Mouse (Mus musculus): ENCODE measurements around the gene Gm4763. TPM values are rescaled to one million over a fixed set of nuclear protein-coding genes. Genes with fewer than 3 reads are reported as not detected.
"Not testable (repeated sequence)": the region's sequence is repeated elsewhere in the genome, so short reads cannot be mapped to it uniquely, and the experiment has no call there.

The Gm4763 gene
- total and polyA plus RNA-seq, 2 experiments, result not detected

DNA sequence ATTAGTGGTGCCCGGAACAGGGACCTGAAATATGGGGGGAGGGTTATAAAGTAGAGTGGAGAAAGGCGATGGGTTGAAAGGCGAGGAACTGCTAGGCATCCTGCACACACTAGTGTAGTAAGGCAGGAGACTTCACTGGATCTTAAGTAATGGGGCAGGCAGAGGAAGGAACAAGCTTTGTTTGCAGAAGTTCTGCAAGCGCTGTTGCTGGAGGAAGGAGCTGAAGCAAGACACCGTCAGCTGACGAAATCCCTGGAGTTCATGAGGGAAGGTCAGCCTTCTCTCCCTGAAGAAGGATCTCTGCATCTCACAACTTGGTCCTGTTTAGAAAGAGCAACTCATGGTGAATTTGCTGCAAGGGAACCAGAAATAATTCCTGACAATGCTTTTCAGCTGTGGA lies 11.7 kb downstream of the Gm4763 start:
- H3K36me3 ChIP-seq (ENCODE audit: control insufficient read depth, insufficient read depth, low read length), result no peaks in the 10 kb centered on the region
- no peaks in the 10 kb centered on the region for H3K27me3 ChIP-seq (ENCODE audit: control insufficient read depth, insufficient read depth, low read length)
- peak; percentile 0 for DNase-seq (ENCODE audit: extremely low read depth, low read depth, low spot score)
- no peak overlapping the region for H3K27ac ChIP-seq (replicated peaks; ENCODE audit: insufficient read depth, low read depth, low read length)
- H3K9ac ChIP-seq (ENCODE audit: low read depth, low read length), result no peak overlapping the region
- TF ChIP-seq POLR2A (IDR thresholded peaks at IDR 0.05; ENCODE audit: extremely low read depth, insufficient read depth, low read length), result no peak
- no peak for TF ChIP-seq CTCF (IDR thresholded peaks at IDR 0.05; ENCODE audit: low read depth, low read length)
- H3K79me2 ChIP-seq (ENCODE audit: control insufficient read depth, insufficient read depth, low read length), result no peaks in the 10 kb centered on the region
- 60% methylated on average over 6 of the region's 6 CpGs for WGBS
- no peaks in the 10 kb centered on the region for H3K4me1 ChIP-seq (ENCODE audit: control insufficient read depth, insufficient read depth, low read length)
- H3K4me3 ChIP-seq (ENCODE audit: insufficient read depth, low read depth, low read length), result no peak overlapping the region

DNA sequence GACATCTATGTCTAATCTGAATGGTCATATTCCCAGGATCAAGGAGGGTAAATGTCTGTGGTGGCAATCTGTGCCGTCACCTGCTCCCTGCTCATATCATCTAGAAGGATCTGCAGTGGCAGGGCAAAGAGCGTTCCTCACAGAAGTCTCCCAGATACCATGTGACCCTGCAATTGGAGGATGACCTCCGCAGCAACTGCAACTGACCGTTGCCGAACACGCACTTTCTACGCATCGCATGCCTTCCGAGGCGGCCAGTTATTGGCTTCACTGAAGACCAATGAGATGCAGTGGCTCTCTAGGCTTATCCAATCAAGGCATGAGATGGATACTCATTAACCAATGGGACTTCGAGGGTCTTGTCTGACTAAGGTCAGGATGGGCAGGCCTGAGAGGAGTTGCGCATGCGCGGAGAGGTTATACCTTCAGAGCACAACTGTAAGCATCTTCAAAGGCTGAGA lies 17.8 kb downstream of the Gm4763 start, which contains the start of gene BC049730:
TSS of gene BC049730 (plus strand) at position 411 of the 461 bp plus-strand sequence.
- no peak for TF ChIP-seq CTCF (IDR thresholded peaks at IDR 0.05; ENCODE audit: low read depth, low read length)
- TF ChIP-seq POLR2A (IDR thresholded peaks at IDR 0.05; ENCODE audit: extremely low read depth, insufficient read depth, low read length), result no peak
- Histone ChIP-seq H3K4me3 (ENCODE audit: insufficient read depth, low read depth, low read length) (no peak within 1 kb of the TSS), H3K27me3 (ENCODE audit: control insufficient read depth, insufficient read depth, low read length) (no peaks in the 10 kb centered on the region), H3K27ac (replicated peaks; ENCODE audit: insufficient read depth, low read depth, low read length) (no peak within 1 kb of the TSS), H3K9ac (ENCODE audit: low read depth, low read length) (no peak within 1 kb of the TSS), H3K36me3 (ENCODE audit: control insufficient read depth, insufficient read depth, low read length) (no peaks in the 10 kb centered on the region), H3K79me2 (ENCODE audit: control insufficient read depth, insufficient read depth, low read length) (no peaks in the 10 kb centered on the region), H3K4me1 (ENCODE audit: control insufficient read depth, insufficient read depth, low read length) (no peaks in the 10 kb centered on the region)
- no peak for DNase-seq (ENCODE audit: extremely low read depth, low read depth, low spot score)
- WGBS, result 93% methylated on average over 14 of the region's 14 CpGs

DNA sequence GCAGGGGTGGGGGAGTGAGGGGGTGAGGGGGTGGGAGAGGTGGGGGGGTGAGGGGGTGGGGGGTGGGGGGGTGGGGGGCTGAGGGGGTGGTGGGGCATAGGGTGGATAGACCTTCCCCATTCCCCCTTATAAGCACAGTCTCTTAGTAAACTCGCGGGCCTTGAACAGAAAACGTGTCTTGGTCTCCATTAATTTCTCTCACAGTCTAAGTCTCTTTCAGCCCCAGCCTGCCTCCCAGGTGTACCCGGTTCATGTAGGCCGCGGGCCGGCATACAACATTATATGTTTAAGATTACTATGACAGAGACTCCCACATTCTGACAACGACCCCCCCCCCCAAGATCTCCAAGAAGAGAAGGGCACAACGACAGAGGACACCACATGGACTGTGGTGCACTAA lies 23.9 kb downstream of the Gm4763 start:
- H3K9ac ChIP-seq (ENCODE audit: low read depth, low read length); H3K27ac ChIP-seq (replicated peaks; ENCODE audit: insufficient read depth, low read depth, low read length); H3K36me3 ChIP-seq (ENCODE audit: control insufficient read depth, insufficient read depth, low read length); H3K4me3 ChIP-seq (ENCODE audit: insufficient read depth, low read depth, low read length); H3K79me2 ChIP-seq (ENCODE audit: control insufficient read depth, insufficient read depth, low read length); H3K27me3 ChIP-seq (ENCODE audit: control insufficient read depth, insufficient read depth, low read length); DNase-seq (ENCODE audit: extremely low read depth, low read depth, low spot score); H3K4me1 ChIP-seq (ENCODE audit: control insufficient read depth, insufficient read depth, low read length): not testable (repeated sequence)
- 79% methylated on average over 9 of the region's 9 CpGs for WGBS

DNA sequence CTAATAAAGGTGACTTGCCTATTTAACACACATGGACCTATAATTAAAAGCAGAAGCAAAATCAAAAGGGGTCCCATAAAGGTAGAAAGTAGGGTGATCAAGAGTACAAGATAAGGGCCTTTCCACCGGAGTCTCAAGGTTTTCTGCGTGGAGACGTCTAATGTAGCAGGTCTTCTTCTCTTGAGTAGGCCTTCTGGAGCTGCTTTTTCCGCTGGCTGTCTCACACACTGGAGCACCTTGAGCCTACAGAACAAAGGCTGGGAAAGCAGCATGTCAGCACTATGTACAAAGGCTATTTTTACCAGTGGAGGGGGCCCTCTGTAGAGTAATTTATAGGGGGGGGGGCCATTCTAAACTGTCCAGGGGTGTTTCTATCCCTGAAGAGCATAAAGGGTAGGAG lies 28.8 kb downstream of the Gm4763 start:
- not testable (repeated sequence) for H3K4me1 ChIP-seq (ENCODE audit: control insufficient read depth, insufficient read depth, low read length); H3K9ac ChIP-seq (ENCODE audit: low read depth, low read length); H3K27me3 ChIP-seq (ENCODE audit: control insufficient read depth, insufficient read depth, low read length); H3K4me3 ChIP-seq (ENCODE audit: insufficient read depth, low read depth, low read length); H3K79me2 ChIP-seq (ENCODE audit: control insufficient read depth, insufficient read depth, low read length); H3K36me3 ChIP-seq (ENCODE audit: control insufficient read depth, insufficient read depth, low read length); H3K27ac ChIP-seq (replicated peaks; ENCODE audit: insufficient read depth, low read depth, low read length); DNase-seq (ENCODE audit: extremely low read depth, low read depth, low spot score)
- WGBS, result 88% methylated on average over 4 of the region's 4 CpGs

DNA sequence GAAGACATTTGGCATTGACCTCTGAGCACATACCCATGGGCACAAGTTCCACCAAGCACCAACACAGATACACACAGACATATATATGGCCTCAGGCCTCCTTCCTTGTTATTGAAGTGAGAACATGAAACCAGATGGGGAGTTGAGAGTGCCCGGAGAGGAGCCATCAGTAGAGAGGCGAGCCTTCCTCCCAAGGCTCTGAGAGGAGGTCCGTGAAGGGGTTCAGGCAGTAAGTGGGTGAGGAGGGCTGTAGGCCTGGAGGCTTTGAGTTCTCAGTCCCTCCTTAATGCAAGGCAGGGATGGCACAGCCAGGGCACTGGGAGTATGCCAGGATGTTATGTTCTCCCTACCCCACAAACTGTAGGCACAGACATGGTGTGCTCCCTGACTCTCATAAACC lies 34.0 kb downstream of the Gm4763 start:
- H3K27ac ChIP-seq (replicated peaks; ENCODE audit: insufficient read depth, low read depth, low read length); H3K79me2 ChIP-seq (ENCODE audit: control insufficient read depth, insufficient read depth, low read length); H3K27me3 ChIP-seq (ENCODE audit: control insufficient read depth, insufficient read depth, low read length); DNase-seq (ENCODE audit: extremely low read depth, low read depth, low spot score); H3K4me1 ChIP-seq (ENCODE audit: control insufficient read depth, insufficient read depth, low read length); H3K36me3 ChIP-seq (ENCODE audit: control insufficient read depth, insufficient read depth, low read length); H3K9ac ChIP-seq (ENCODE audit: low read depth, low read length); H3K4me3 ChIP-seq (ENCODE audit: insufficient read depth, low read depth, low read length): not testable (repeated sequence)
- WGBS, result 68% methylated on average over 3 of the region's 3 CpGs

DNA sequence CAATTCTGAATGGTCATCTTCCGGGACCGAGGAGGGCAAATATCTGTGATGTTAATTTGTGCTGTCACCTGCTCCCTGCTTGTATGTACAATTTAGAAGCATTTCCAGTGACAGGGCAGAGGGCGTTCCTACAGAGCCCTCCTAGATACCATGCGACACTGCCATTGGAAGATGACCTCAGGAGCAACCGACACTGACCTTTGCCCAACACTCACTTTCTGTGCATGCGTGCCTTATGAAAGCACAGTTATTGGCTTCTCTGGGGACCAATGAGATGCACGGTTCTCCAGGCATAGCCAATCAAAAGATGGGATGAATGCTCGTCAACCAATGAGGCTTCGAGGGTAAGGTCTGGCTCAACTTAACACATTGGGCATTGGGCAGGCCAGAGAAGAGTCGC lies 39.2 kb downstream of the Gm4763 start:
- not testable (repeated sequence) for H3K36me3 ChIP-seq (ENCODE audit: control insufficient read depth, insufficient read depth, low read length); H3K27ac ChIP-seq (replicated peaks; ENCODE audit: insufficient read depth, low read depth, low read length); DNase-seq (ENCODE audit: extremely low read depth, low read depth, low spot score); H3K4me3 ChIP-seq (ENCODE audit: insufficient read depth, low read depth, low read length); H3K9ac ChIP-seq (ENCODE audit: low read depth, low read length); H3K79me2 ChIP-seq (ENCODE audit: control insufficient read depth, insufficient read depth, low read length); H3K27me3 ChIP-seq (ENCODE audit: control insufficient read depth, insufficient read depth, low read length); H3K4me1 ChIP-seq (ENCODE audit: control insufficient read depth, insufficient read depth, low read length)
- WGBS, result 87% methylated on average over 10 of the region's 10 CpGs

DNA sequence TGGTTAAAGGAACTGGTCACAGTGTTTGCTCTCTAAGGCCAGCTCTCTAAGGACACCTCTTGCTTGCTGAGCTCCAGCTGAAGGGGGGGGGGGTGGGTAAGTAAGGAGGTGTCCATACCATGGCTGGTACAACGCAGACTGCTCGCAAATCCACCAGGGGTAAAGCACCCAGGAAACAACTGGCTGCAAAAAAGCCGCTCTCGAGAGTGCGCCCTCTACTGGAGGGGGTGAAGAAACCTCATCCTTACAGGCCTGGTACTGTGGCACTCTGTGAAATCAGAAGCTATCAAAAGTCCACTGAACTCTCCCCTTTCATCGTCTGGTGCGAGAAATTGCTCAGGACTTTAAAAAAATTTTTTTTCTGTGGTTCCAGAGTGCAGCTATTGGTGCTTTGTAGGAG lies 42.6 kb downstream of the Gm4763 start:
- not testable (repeated sequence) for H3K27me3 ChIP-seq (ENCODE audit: control insufficient read depth, insufficient read depth, low read length); H3K79me2 ChIP-seq (ENCODE audit: control insufficient read depth, insufficient read depth, low read length); H3K4me1 ChIP-seq (ENCODE audit: control insufficient read depth, insufficient read depth, low read length); H3K4me3 ChIP-seq (ENCODE audit: insufficient read depth, low read depth, low read length); H3K27ac ChIP-seq (replicated peaks; ENCODE audit: insufficient read depth, low read depth, low read length); H3K9ac ChIP-seq (ENCODE audit: low read depth, low read length); H3K36me3 ChIP-seq (ENCODE audit: control insufficient read depth, insufficient read depth, low read length)
- peak; percentile 3 for DNase-seq (ENCODE audit: extremely low read depth, low read depth, low spot score)
- WGBS, result 69% methylated on average over 7 of the region's 7 CpGs
